Mouse (Mus musculus): Measurements from ENCODE around the gene Slc24a3. TPM values are rescaled to one million over a fixed set of nuclear protein-coding genes. Genes with fewer than 3 reads are reported as not detected.

Slc24a3 gene
- total and polyA plus RNA-seq, 2 experiments from 2014 or later: 27.0 to 40.6 TPM

GRCm38 (mm10) chr2:145607844-145608243, 440.3 kb downstream of the Slc24a3 start:
- DNase-seq (no peak), ATAC-seq (no peak)
- WGBS: 87% methylated on average over 5 of the region's 5 CpGs
- Histone ChIP-seq H3K36me3 (ENCODE audit: insufficient read depth) (no peaks in the 10 kb centered on the region), H3K27ac (ENCODE audit: low read depth, low read length) (no peak overlapping the region), H3K4me3 (ENCODE audit: low read depth, low read length) (no peak overlapping the region), H3K4me1 (ENCODE audit: insufficient read depth) (no peaks in the 10 kb centered on the region), H3K9me3 (ENCODE audit: low read length) (no peaks in the 10 kb centered on the region), H3K9ac (no peak overlapping the region), H3K27me3 (ENCODE audit: insufficient read depth, low read length) (no peaks in the 10 kb centered on the region), H3K4me2 (ENCODE audit: low read depth) (no peak overlapping the region)
- TF ChIP-seq CTCF (IDR thresholded peaks at IDR 0.05; ENCODE audit: low read depth): no peak

GRCm38 (mm10) chr2:145610796-145611705, 443.5 kb downstream of the Slc24a3 start:
- WGBS: 43% methylated on average over 15 of the region's 15 CpGs

GRCm38 (mm10) chr2:145612937-145613336, 445.4 kb downstream of the Slc24a3 start:
- Histone ChIP-seq H3K9ac (no peak overlapping the region), H3K4me3 (ENCODE audit: low read depth, low read length) (no peak overlapping the region), H3K4me2 (ENCODE audit: low read depth) (no peak overlapping the region), H3K36me3 (ENCODE audit: insufficient read depth) (no peaks in the 10 kb centered on the region), H3K27ac (ENCODE audit: low read depth, low read length) (no peak overlapping the region), H3K27me3 (ENCODE audit: insufficient read depth, low read length) (no peaks in the 10 kb centered on the region), H3K4me1 (ENCODE audit: insufficient read depth) (no peaks in the 10 kb centered on the region), H3K9me3 (ENCODE audit: low read length) (no peaks in the 10 kb centered on the region)
- WGBS: 74% methylated on average over 8 of the region's 8 CpGs
- DNase-seq (no peak), ATAC-seq (no peak)
- TF ChIP-seq CTCF (IDR thresholded peaks at IDR 0.05; ENCODE audit: low read depth): peak; percentile 27; the same call in 1 of the 2 replicates

More at GRCm38 (mm10) chr2:145610796-145611705, 443.5 kb downstream of the Slc24a3 start:
- no peaks in the 10 kb centered on the region for H3K9me3 ChIP-seq (ENCODE audit: low read length)
- TF ChIP-seq CTCF (IDR thresholded peaks at IDR 0.05; ENCODE audit: low read depth): peak; percentile 61
- DNase-seq (peak; percentile 37), ATAC-seq (no peak; the same call in 1 of the 2 replicates)
- H3K4me1 ChIP-seq (ENCODE audit: insufficient read depth): no peaks in the 10 kb centered on the region
- no peak overlapping the region for H3K4me2 ChIP-seq (ENCODE audit: low read depth)
- H3K36me3 ChIP-seq (ENCODE audit: insufficient read depth): no peaks in the 10 kb centered on the region
- H3K9ac ChIP-seq: no peak overlapping the region
- no peaks in the 10 kb centered on the region for H3K27me3 ChIP-seq (ENCODE audit: insufficient read depth, low read length)
- H3K27ac ChIP-seq (ENCODE audit: low read depth, low read length): no peak overlapping the region
- no peak overlapping the region for H3K4me3 ChIP-seq (ENCODE audit: low read depth, low read length)

- no peaks in the 10 kb centered on the region for H3K4me1 ChIP-seq (ENCODE audit: insufficient read depth)
- H3K4me3 ChIP-seq (ENCODE audit: low read depth, low read length): no peak overlapping the region
- no peak for DNase-seq
- no peak overlapping the region for H3K4me2 ChIP-seq (ENCODE audit: low read depth)
- WGBS: 86% methylated on average over 8 of the region's 8 CpGs
- H3K9me3 ChIP-seq (ENCODE audit: low read length): no peaks in the 10 kb centered on the region
- no peaks in the 10 kb centered on the region for H3K36me3 ChIP-seq (ENCODE audit: insufficient read depth)
- H3K27me3 ChIP-seq (ENCODE audit: insufficient read depth, low read length): no peaks in the 10 kb centered on the region
- TF ChIP-seq CTCF (IDR thresholded peaks at IDR 0.05; ENCODE audit: low read depth): no peak
- no peak overlapping the region for H3K9ac ChIP-seq
- ATAC-seq: no peak
- no peak overlapping the region for H3K27ac ChIP-seq (ENCODE audit: low read depth, low read length)
These were observed 446.2 kb downstream of the Slc24a3 start for GRCm38 (mm10) chr2:145613705-145614104.

GRCm38 (mm10) chr2:145619688-145620087, 452.1 kb downstream of the Slc24a3 start:
- no peak for TF ChIP-seq CTCF (IDR thresholded peaks at IDR 0.05; ENCODE audit: low read depth)
- H3K27me3 ChIP-seq (ENCODE audit: insufficient read depth, low read length): no peaks in the 10 kb centered on the region
- ATAC-seq (no peak), DNase-seq (no peak)
- WGBS: 90% methylated on average over 4 of the region's 4 CpGs
- no peaks in the 10 kb centered on the region for H3K36me3 ChIP-seq (ENCODE audit: insufficient read depth)
- no peaks in the 10 kb centered on the region for H3K4me1 ChIP-seq (ENCODE audit: insufficient read depth)
- no peaks in the 10 kb centered on the region for H3K9me3 ChIP-seq (ENCODE audit: low read length)
- H3K27ac ChIP-seq (ENCODE audit: low read depth, low read length): no peak overlapping the region
- no peak overlapping the region for H3K4me2 ChIP-seq (ENCODE audit: low read depth)
- no peak overlapping the region for H3K9ac ChIP-seq
- H3K4me3 ChIP-seq (ENCODE audit: low read depth, low read length): no peak overlapping the region

GRCm38 (mm10) chr2:145620709-145621108, 453.2 kb downstream of the Slc24a3 start:
- Histone ChIP-seq H3K9ac (no peak overlapping the region), H3K4me1 (ENCODE audit: insufficient read depth) (no peaks in the 10 kb centered on the region), H3K27ac (ENCODE audit: low read depth, low read length) (no peak overlapping the region), H3K9me3 (ENCODE audit: low read length) (no peaks in the 10 kb centered on the region), H3K27me3 (ENCODE audit: insufficient read depth, low read length) (no peaks in the 10 kb centered on the region), H3K36me3 (ENCODE audit: insufficient read depth) (no peaks in the 10 kb centered on the region), H3K4me3 (ENCODE audit: low read depth, low read length) (no peak overlapping the region), H3K4me2 (ENCODE audit: low read depth) (no peak overlapping the region)
- DNase-seq (no peak), ATAC-seq (no peak)
- TF ChIP-seq CTCF (IDR thresholded peaks at IDR 0.05; ENCODE audit: low read depth): no peak

- 40% methylated on average over 9 of the region's 9 CpGs for WGBS
- no peak overlapping the region for H3K4me2 ChIP-seq (ENCODE audit: low read depth)
These were observed 453.6 kb downstream of the Slc24a3 start for GRCm38 (mm10) chr2:145621119-145621518.

More at GRCm38 (mm10) chr2:145621119-145621518, 453.6 kb downstream of the Slc24a3 start:
- Histone ChIP-seq H3K4me1 (ENCODE audit: insufficient read depth) (no peaks in the 10 kb centered on the region), H3K4me3 (ENCODE audit: low read depth, low read length) (no peak overlapping the region), H3K9ac (no peak overlapping the region), H3K9me3 (ENCODE audit: low read length) (no peaks in the 10 kb centered on the region), H3K36me3 (ENCODE audit: insufficient read depth) (no peaks in the 10 kb centered on the region), H3K27ac (ENCODE audit: low read depth, low read length) (no peak overlapping the region), H3K27me3 (ENCODE audit: insufficient read depth, low read length) (no peaks in the 10 kb centered on the region)
- TF ChIP-seq CTCF (IDR thresholded peaks at IDR 0.05; ENCODE audit: low read depth): no peak
- no peak for ATAC-seq
- DNase-seq: no peak
